Mouse (Mus musculus) bone marrow, adult 2 months (tissue): ENCODE measurements around the gene Olfr1445.

Experiments used
- CTCF ChIP-seq: fragments of 200-500 bp; IDR thresholded peaks from 2 replicates; pipeline ENCODE4 v1.5.1; 2011; ENCODE audit warnings: low read length, control low read depth; ENCODE audit not compliant: control insufficient read depth, insufficient read depth
- POLR2A ChIP-seq: fragments of 200-500 bp; IDR thresholded peaks from 2 replicates; pipeline ENCODE4 v1.6.1; 2011; ENCODE audit warnings: low read depth, mild to moderate bottlenecking, control low read depth, low read length, borderline replicate concordance; ENCODE audit not compliant: control insufficient read depth

GRCm38 (mm10) chr19:12883555-12883954 lies at the start of gene Olfr1445:
- TF ChIP-seq CTCF (no peak), POLR2A (no peak)
